Mouse (Mus musculus): ENCODE measurements around the gene Med22.
"Not testable (repeated sequence)": the region's sequence is repeated elsewhere in the genome, so short reads cannot be mapped to it uniquely, and the experiment has no call there.

The Med22 gene

GRCm38 (mm10) chr2:26916738-26917137 is 6.3 kb upstream of the Med22 start:
- no peak for DNase-seq (ENCODE audit: low spot score)

GRCm38 (mm10) chr2:26915927-26916728 is 5.7 kb upstream of the Med22 start, which contains the start of the genes Surf2 and Surf1:
Surf2 (plus strand) TSS chr2:26916367.
Surf1 (minus strand) TSS chr2:26916530.
- DNase-seq (ENCODE audit: low spot score): peak; percentile 84

GRCm38 (mm10) chr2:26914148-26914941 is 3.9 kb upstream of the Med22 start:
- DNase-seq (ENCODE audit: low spot score): no peak

- DNase-seq (ENCODE audit: low spot score): peak; percentile 3
Measured at GRCm38 (mm10) chr2:26913416-26914147, 3.1 kb upstream of the Med22 start.

- peak; percentile 3 for DNase-seq (ENCODE audit: low spot score)
Measured at GRCm38 (mm10) chr2:26912253-26912770, 1.8 kb upstream of the Med22 start.

- peak; percentile 67 for DNase-seq (ENCODE audit: low spot score)
Measured at GRCm38 (mm10) chr2:26910994-26911765, 703 bp upstream of the Med22 start.

GRCm38 (mm10) chr2:26909387-26909784 is 1.1 kb downstream of the Med22 start:
- DNase-seq (ENCODE audit: low spot score): no peak

GRCm38 (mm10) chr2:26908710-26909386 is 1.6 kb downstream of the Med22 start:
- no peak for DNase-seq (ENCODE audit: low spot score)

- DNase-seq (ENCODE audit: low spot score): no peak
Measured at GRCm38 (mm10) chr2:26907109-26907508, 3.4 kb downstream of the Med22 start.

GRCm38 (mm10) chr2:26906431-26906830 is 4.0 kb downstream of the Med22 start:
- no peak for DNase-seq (ENCODE audit: low spot score)

GRCm38 (mm10) chr2:26905936-26906335 is 4.5 kb downstream of the Med22 start:
- no peak for DNase-seq (ENCODE audit: low spot score)

- DNase-seq (ENCODE audit: low spot score): no peak
Measured at GRCm38 (mm10) chr2:26903311-26903710, 7.2 kb downstream of the Med22 start.

- peak; percentile 96 for DNase-seq (ENCODE audit: low spot score)
Measured at GRCm38 (mm10) chr2:26902467-26903220, 7.8 kb downstream of the Med22 start, which contains the start of gene Surf6. Surf6 (minus strand) TSS chr2:26902879.

- DNase-seq (ENCODE audit: low spot score): no peak
Measured at GRCm38 (mm10) chr2:26901834-26902400, 8.6 kb downstream of the Med22 start.

GRCm38 (mm10) chr2:26900731-26901130 is 9.7 kb downstream of the Med22 start:
- DNase-seq (ENCODE audit: low spot score): no peak

- no peak for DNase-seq (ENCODE audit: low spot score)
Measured at GRCm38 (mm10) chr2:26895898-26896297, 14.6 kb downstream of the Med22 start.

GRCm38 (mm10) chr2:26886170-26886569 is 24.3 kb downstream of the Med22 start:
- not testable (repeated sequence) for DNase-seq (ENCODE audit: low spot score)

GRCm38 (mm10) chr2:26885541-26885940 is 24.9 kb downstream of the Med22 start:
- not testable (repeated sequence) for DNase-seq (ENCODE audit: low spot score)

- DNase-seq (ENCODE audit: low spot score): no peak
Measured at GRCm38 (mm10) chr2:26878571-26878970, 31.9 kb downstream of the Med22 start.

All from layer of hippocampus, adult 11-12 months (tissue).